ENCODE assay signal across 8 mouse cellular contexts in the genomic region with DNA sequence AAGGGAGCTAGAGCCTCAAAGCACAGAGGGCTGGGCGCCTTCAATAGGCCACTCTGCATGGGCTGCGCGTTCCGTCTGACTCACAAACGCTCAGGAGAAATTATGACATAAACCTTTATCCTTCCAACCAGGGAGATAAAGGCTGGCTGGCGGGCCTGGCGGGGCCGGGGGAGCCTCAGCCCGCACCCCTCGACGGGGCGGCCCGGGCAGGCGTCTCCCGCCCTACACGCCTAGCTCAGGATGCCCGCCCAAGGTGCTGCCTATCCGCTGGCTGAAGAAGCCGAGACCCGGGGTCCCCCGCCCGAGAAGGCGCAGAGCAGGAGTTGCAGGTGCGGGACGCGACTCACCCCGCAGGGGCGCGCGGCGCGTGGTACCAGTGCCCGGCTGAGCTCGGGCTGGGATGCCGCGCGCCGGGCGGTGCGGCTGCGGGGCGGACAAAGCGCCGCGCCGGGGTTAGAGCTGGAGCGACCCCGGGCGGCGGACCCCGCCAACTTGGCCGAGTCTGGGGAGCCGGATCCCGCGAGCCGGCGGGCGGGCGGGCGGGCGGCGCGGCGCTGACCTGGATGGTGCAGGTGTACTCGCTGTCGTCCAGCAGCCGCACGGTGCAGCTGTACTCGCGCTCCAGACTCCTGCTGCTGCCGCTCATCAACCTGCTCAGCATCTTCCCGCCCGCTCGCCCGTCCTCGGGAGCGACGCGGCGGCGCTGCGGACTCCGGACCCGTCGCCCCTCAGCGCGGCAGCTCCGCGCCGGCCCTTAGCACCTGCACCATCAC. TPM values are rescaled to one million over a fixed set of nuclear protein-coding genes. Genes with fewer than 3 reads are reported as not detected.
DNase-seq lines count a peak whose midpoint lies in the region; ATAC-seq and TF ChIP-seq lines count a peak whose summit lies in the region.

No protein-coding gene starts in this region.

- peak overlapping the region; percentile 43 for H3K9ac ChIP-seq in embryonic facial prominence, embryonic 12.5 days
- H3K9ac ChIP-seq in hindbrain, embryonic 12.5 days, result peak overlapping the region; percentile 89
- H3K9ac ChIP-seq in limb, embryonic 13.5 days, result peak overlapping the region; percentile 60

- peak overlapping the region; percentile 32; the same call in 1 of the 2 replicates for H3K27ac ChIP-seq in embryonic facial prominence, embryonic 12.5 days
- peak overlapping the region; percentile 96 for H3K27ac ChIP-seq in hindbrain, embryonic 12.5 days
- no peak overlapping the region for H3K27ac ChIP-seq in limb, embryonic 13.5 days
- H3K27ac ChIP-seq in olfactory bulb, adult 2 months (ENCODE audit: insufficient read depth, low read depth, low read length), result no peak overlapping the region

- no peaks in the 10 kb centered on the region for H3K9me3 ChIP-seq in embryonic facial prominence, embryonic 12.5 days
- H3K9me3 ChIP-seq in hindbrain, embryonic 12.5 days (replicated peaks), result no peaks in the 10 kb centered on the region
- H3K9me3 ChIP-seq in limb, embryonic 13.5 days, result no peaks in the 10 kb centered on the region

- H3K4me3 ChIP-seq in lung, adult 2 months (replicated peaks; ENCODE audit: extremely low read depth, low read depth, low read length), result peak overlapping the region; percentile 80
- H3K4me3 ChIP-seq in embryonic facial prominence, embryonic 12.5 days, result peak overlapping the region; percentile 69
- H3K4me3 ChIP-seq in hindbrain, embryonic 12.5 days, result peak overlapping the region; percentile 62
- H3K4me3 ChIP-seq in limb, embryonic 13.5 days, result peak overlapping the region; percentile 71
- peak overlapping the region; percentile 94 for H3K4me3 ChIP-seq in olfactory bulb, adult 2 months (ENCODE audit: insufficient read depth, low read depth, low read length)

- H3K4me1 ChIP-seq in lung, adult 2 months (ENCODE audit: control insufficient read depth, insufficient read depth, low read length), result no peaks in the 10 kb centered on the region
- H3K4me1 ChIP-seq in embryonic facial prominence, embryonic 12.5 days, result peaks cover 5% of the 10 kb centered on the region; the same call in 1 of the 2 replicates
- peaks cover 15% of the 10 kb centered on the region for H3K4me1 ChIP-seq in hindbrain, embryonic 12.5 days
- H3K4me1 ChIP-seq in limb, embryonic 13.5 days, result peaks cover 18% of the 10 kb centered on the region
- H3K4me1 ChIP-seq in olfactory bulb, adult 2 months (ENCODE audit: control insufficient read depth, insufficient read depth, low read length), result 0 out of 2 replicates have a peak, but pooled peaks cover 2% of the 10 kb centered on the region

- peaks cover 37% of the 10 kb centered on the region for H3K27me3 ChIP-seq in embryonic facial prominence, embryonic 12.5 days
- H3K27me3 ChIP-seq in hindbrain, embryonic 12.5 days, result peaks cover 8% of the 10 kb centered on the region; the same call in 1 of the 2 replicates
- peaks cover 46% of the 10 kb centered on the region for H3K27me3 ChIP-seq in limb, embryonic 13.5 days

- no peaks in the 10 kb centered on the region for H3K36me3 ChIP-seq in embryonic facial prominence, embryonic 12.5 days
- no peaks in the 10 kb centered on the region for H3K36me3 ChIP-seq in hindbrain, embryonic 12.5 days
- H3K36me3 ChIP-seq in limb, embryonic 13.5 days, result no peaks in the 10 kb centered on the region

- DNase-seq in lung, adult 2 months, result peak; percentile 14
- no peak for DNase-seq in lung, postnatal 36 days
- DNase-seq in adrenal gland, adult 8-10 months, result peak; percentile 32
- DNase-seq in ovary, adult 18-20 months (ENCODE audit: low spot score), result no peak

- peak overlapping the region; percentile 86 for H3K4me2 ChIP-seq in embryonic facial prominence, embryonic 12.5 days (replicated peaks)
- peak overlapping the region; percentile 84 for H3K4me2 ChIP-seq in hindbrain, embryonic 12.5 days (replicated peaks)
- H3K4me2 ChIP-seq in limb, embryonic 13.5 days (replicated peaks), result peak overlapping the region; percentile 84

- ATAC-seq in embryonic facial prominence, embryonic 12.5 days (ENCODE audit: insufficient number of reproducible peaks, insufficient read depth, low FRiP score, low TSS enrichment), result peak; percentile 80
- peak; percentile 88 for ATAC-seq in hindbrain, embryonic 12.5 days (ENCODE audit: low FRiP score)
- peak; percentile 84 for ATAC-seq in limb, embryonic 13.5 days (ENCODE audit: low FRiP score, low read depth)

- TF ChIP-seq POLR2A in lung, adult 2 months (IDR thresholded peaks at IDR 0.05; ENCODE audit: borderline replicate concordance, extremely low read depth, low read depth, low read length), result no peak
- TF ChIP-seq POLR2A in olfactory bulb, adult 2 months (IDR thresholded peaks at IDR 0.05; ENCODE audit: insufficient read depth, low read depth, low read length), result no peak

- TF ChIP-seq CTCF in lung, adult 2 months (IDR thresholded peaks at IDR 0.05; ENCODE audit: insufficient read depth, low read length), result no peak
- no peak for TF ChIP-seq CTCF in olfactory bulb, adult 2 months (IDR thresholded peaks at IDR 0.05; ENCODE audit: insufficient read depth, low read depth, low read length)

- 2% methylated on average over 74 of the region's 90 CpGs for WGBS in lung, adult 2 months
- WGBS in embryonic facial prominence, embryonic 12.5 days, result under 1% methylated on average over 71 of the region's 90 CpGs
- WGBS in hindbrain, embryonic 12.5 days, result under 1% methylated on average over 71 of the region's 90 CpGs
- under 1% methylated on average over 45 of the region's 90 CpGs for WGBS in limb, embryonic 13.5 days
- WGBS in olfactory bulb, adult 2 months, result under 1% methylated on average over 90 of the region's 90 CpGs

RNA-seq across cellular contexts. Expression of a gene that starts 0.5 kb away (rescaled TPM):
- polyA plus RNA-seq in lung, adult 2 months (2012; rRNA removed), result 5.3 and 6.4 TPM in 2 replicates
- total RNA-seq in adrenal gland, adult 8-10 months (2022), result 100 to 1,000 TPM in 2 of 4 experiments, 10 to 100 TPM in 2; 72.7 to 177 (median 125) TPM
- polyA plus RNA-seq in embryonic facial prominence, embryonic 12.5 days (2016; fragmentation: Nextera tagmentation; extraction: Ambion mirVana), result 3.8 and 4.0 TPM in 2 replicates
- polyA plus RNA-seq in hindbrain, embryonic 12.5 days (2016; fragmentation: Nextera tagmentation; extraction: Ambion mirVana), result 26.5 and 32.1 TPM in 2 replicates
- polyA plus RNA-seq in limb, embryonic 13.5 days (2015; fragmentation: Nextera tagmentation; extraction: Ambion mirVana), result 2.0 and 2.4 TPM in 2 replicates
- not detected in 2 replicates for polyA plus RNA-seq in olfactory bulb, adult 2 months (2012; ENCODE audit: insufficient read depth, insufficient read length, low replicate concordance, missing spikeins)

Comparison
In these comparisons a context has a peak if more than half of its experiments do, and no peak if none do; other contexts are left out.
1. DNase-seq: peak in lung, adult 2 months (single experiment) and adrenal gland, adult 8-10 months (single experiment); none in lung, postnatal 36 days (single experiment) and ovary, adult 18-20 months (single experiment).
2. H3K27ac ChIP-seq: peak in embryonic facial prominence, embryonic 12.5 days (single experiment) and hindbrain, embryonic 12.5 days (single experiment); none in limb, embryonic 13.5 days (single experiment) and olfactory bulb, adult 2 months (single experiment).
3. Peak in every context shown above with its lines, with median percentiles within 50 percentile points of each other: H3K4me3 ChIP-seq, ATAC-seq, H3K4me2 ChIP-seq and H3K9ac ChIP-seq.